Mouse (Mus musculus): Measurements from ENCODE around the gene Sf1. TPM values are rescaled to one million over a fixed set of nuclear protein-coding genes. Genes with fewer than 3 reads are reported as not detected.

The Sf1 gene
- polyA plus RNA-seq, 1 experiment from 2014 or later, result 183 TPM

GRCm38 (mm10) chr19:6339890-6340504 is 23.5 kb upstream of the Sf1 start:
- no peaks in the 10 kb centered on the region for H3K9me3 ChIP-seq (ENCODE audit: control insufficient read depth, low read length)
- peaks cover 45% of the 10 kb centered on the region for H3K36me3 ChIP-seq (ENCODE audit: control insufficient read depth, insufficient read depth, low read length)
- 52% methylated on average over 15 of the region's 15 CpGs for WGBS
- peaks cover 35% of the 10 kb centered on the region for H3K4me1 ChIP-seq (ENCODE audit: control insufficient read depth, insufficient read depth, low read length)
- peak overlapping the region; percentile 95; the same call in 1 of the 2 replicates for H3K4me2 ChIP-seq (replicated peaks; ENCODE audit: low read depth, low read length)
- no peak for ATAC-seq (ENCODE audit: low FRiP score, low TSS enrichment)
- peak overlapping the region; percentile 38; the same call in 1 of the 2 replicates for H3K27ac ChIP-seq (ENCODE audit: low read depth, low read length)
- no peaks in the 10 kb centered on the region for H3K27me3 ChIP-seq (ENCODE audit: control insufficient read depth, insufficient read depth, low read length)
- H3K9ac ChIP-seq (ENCODE audit: low read depth, low read length), result no peak overlapping the region
- peak overlapping the region; percentile 12 for H3K4me3 ChIP-seq (ENCODE audit: low read length)

- peaks cover 33% of the 10 kb centered on the region for H3K4me1 ChIP-seq (ENCODE audit: control insufficient read depth, insufficient read depth, low read length)
Observed at GRCm38 (mm10) chr19:6340524-6341452, 22.7 kb upstream of the Sf1 start, which contains the start of gene Map4k2. Gene Map4k2, plus strand, starts transcription at chr19:6341135.

GRCm38 (mm10) chr19:6341453-6342077 is 21.9 kb upstream of the Sf1 start:
- Histone ChIP-seq H3K27ac (ENCODE audit: low read depth, low read length) (peak overlapping the region; percentile 62; the same call in 1 of the 2 replicates), H3K9me3 (ENCODE audit: control insufficient read depth, low read length) (no peaks in the 10 kb centered on the region), H3K4me3 (ENCODE audit: low read length) (peak overlapping the region; percentile 81), H3K4me1 (ENCODE audit: control insufficient read depth, insufficient read depth, low read length) (peaks cover 26% of the 10 kb centered on the region), H3K4me2 (replicated peaks; ENCODE audit: low read depth, low read length) (peak overlapping the region; percentile 95), H3K27me3 (ENCODE audit: control insufficient read depth, insufficient read depth, low read length) (no peaks in the 10 kb centered on the region), H3K9ac (ENCODE audit: low read depth, low read length) (peak overlapping the region; percentile 75), H3K36me3 (ENCODE audit: control insufficient read depth, insufficient read depth, low read length) (peaks cover 60% of the 10 kb centered on the region)
- no peak for ATAC-seq (ENCODE audit: low FRiP score, low TSS enrichment)
- 9% methylated on average over 22 of the region's 23 CpGs for WGBS

More at GRCm38 (mm10) chr19:6340524-6341452, 22.7 kb upstream of the Sf1 start, which contains the start of gene Map4k2:
- peaks cover 52% of the 10 kb centered on the region for H3K36me3 ChIP-seq (ENCODE audit: control insufficient read depth, insufficient read depth, low read length)
- H3K9me3 ChIP-seq (ENCODE audit: control insufficient read depth, low read length), result no peaks in the 10 kb centered on the region
- peak within 1 kb of the TSS; percentile 81 for H3K4me3 ChIP-seq (ENCODE audit: low read length)
- peak; percentile 75 for ATAC-seq (ENCODE audit: low FRiP score, low TSS enrichment)
- 6% methylated on average over 57 of the region's 72 CpGs for WGBS
- H3K9ac ChIP-seq (ENCODE audit: low read depth, low read length), result peak within 1 kb of the TSS; percentile 75
- H3K4me2 ChIP-seq (replicated peaks; ENCODE audit: low read depth, low read length), result peak within 1 kb of the TSS; percentile 95
- H3K27ac ChIP-seq (ENCODE audit: low read depth, low read length), result peak within 1 kb of the TSS; percentile 62; the same call in 1 of the 2 replicates
- no peaks in the 10 kb centered on the region for H3K27me3 ChIP-seq (ENCODE audit: control insufficient read depth, insufficient read depth, low read length)

GRCm38 (mm10) chr19:6342276-6342933 is 21.1 kb upstream of the Sf1 start:
- ATAC-seq (ENCODE audit: low FRiP score, low TSS enrichment), result no peak
- Histone ChIP-seq H3K9ac (ENCODE audit: low read depth, low read length) (no peak overlapping the region), H3K4me2 (replicated peaks; ENCODE audit: low read depth, low read length) (peak overlapping the region; percentile 95; the same call in 1 of the 2 replicates), H3K27me3 (ENCODE audit: control insufficient read depth, insufficient read depth, low read length) (no peaks in the 10 kb centered on the region), H3K4me3 (ENCODE audit: low read length) (peak overlapping the region; percentile 81; the same call in 1 of the 2 replicates), H3K4me1 (ENCODE audit: control insufficient read depth, insufficient read depth, low read length) (peaks cover 17% of the 10 kb centered on the region; the same call in 1 of the 2 replicates), H3K27ac (ENCODE audit: low read depth, low read length) (no peak overlapping the region), H3K36me3 (ENCODE audit: control insufficient read depth, insufficient read depth, low read length) (peaks cover 56% of the 10 kb centered on the region), H3K9me3 (ENCODE audit: control insufficient read depth, low read length) (no peaks in the 10 kb centered on the region)
- WGBS, result 74% methylated on average over 5 of the region's 5 CpGs

GRCm38 (mm10) chr19:6343066-6343925 is 20.2 kb upstream of the Sf1 start:
- Histone ChIP-seq H3K36me3 (ENCODE audit: control insufficient read depth, insufficient read depth, low read length) (peaks cover 47% of the 10 kb centered on the region), H3K9ac (ENCODE audit: low read depth, low read length) (no peak overlapping the region), H3K4me2 (replicated peaks; ENCODE audit: low read depth, low read length) (no peak overlapping the region; the same call in 1 of the 2 replicates), H3K27ac (ENCODE audit: low read depth, low read length) (no peak overlapping the region), H3K4me3 (ENCODE audit: low read length) (no peak overlapping the region), H3K4me1 (ENCODE audit: control insufficient read depth, insufficient read depth, low read length) (peaks cover 17% of the 10 kb centered on the region; the same call in 1 of the 2 replicates), H3K9me3 (ENCODE audit: control insufficient read depth, low read length) (no peaks in the 10 kb centered on the region), H3K27me3 (ENCODE audit: control insufficient read depth, insufficient read depth, low read length) (no peaks in the 10 kb centered on the region)
- 80% methylated on average over 17 of the region's 19 CpGs for WGBS
- ATAC-seq (ENCODE audit: low FRiP score, low TSS enrichment), result no peak

GRCm38 (mm10) chr19:6343996-6344395 is 19.5 kb upstream of the Sf1 start:
- H3K9ac ChIP-seq (ENCODE audit: low read depth, low read length), result no peak overlapping the region
- ATAC-seq (ENCODE audit: low FRiP score, low TSS enrichment), result no peak
- peaks cover 40% of the 10 kb centered on the region for H3K36me3 ChIP-seq (ENCODE audit: control insufficient read depth, insufficient read depth, low read length)
- H3K4me2 ChIP-seq (replicated peaks; ENCODE audit: low read depth, low read length), result no peak overlapping the region
- no peak overlapping the region for H3K4me3 ChIP-seq (ENCODE audit: low read length)
- H3K9me3 ChIP-seq (ENCODE audit: control insufficient read depth, low read length), result no peaks in the 10 kb centered on the region
- WGBS, result 85% methylated on average over 5 of the region's 5 CpGs
- no peak overlapping the region for H3K27ac ChIP-seq (ENCODE audit: low read depth, low read length)
- peaks cover 18% of the 10 kb centered on the region; the same call in 1 of the 2 replicates for H3K4me1 ChIP-seq (ENCODE audit: control insufficient read depth, insufficient read depth, low read length)
- H3K27me3 ChIP-seq (ENCODE audit: control insufficient read depth, insufficient read depth, low read length), result no peaks in the 10 kb centered on the region

GRCm38 (mm10) chr19:6346023-6346422 is 17.5 kb upstream of the Sf1 start:
- 89% methylated on average over 4 of the region's 5 CpGs for WGBS
- Histone ChIP-seq H3K4me1 (ENCODE audit: control insufficient read depth, insufficient read depth, low read length) (peaks cover 8% of the 10 kb centered on the region; the same call in 1 of the 2 replicates), H3K4me2 (replicated peaks; ENCODE audit: low read depth, low read length) (no peak overlapping the region)

More at GRCm38 (mm10) chr19:6346023-6346422, 17.5 kb upstream of the Sf1 start:
- Histone ChIP-seq H3K27me3 (ENCODE audit: control insufficient read depth, insufficient read depth, low read length) (no peaks in the 10 kb centered on the region), H3K4me3 (ENCODE audit: low read length) (no peak overlapping the region), H3K9me3 (ENCODE audit: control insufficient read depth, low read length) (no peaks in the 10 kb centered on the region), H3K9ac (ENCODE audit: low read depth, low read length) (no peak overlapping the region), H3K36me3 (ENCODE audit: control insufficient read depth, insufficient read depth, low read length) (peaks cover 28% of the 10 kb centered on the region), H3K27ac (ENCODE audit: low read depth, low read length) (no peak overlapping the region)
- no peak for ATAC-seq (ENCODE audit: low FRiP score, low TSS enrichment)
